Mouse (Mus musculus) gastrocnemius, postnatal 36 days (tissue): ENCODE data around the gene Nubpl. TPM values are rescaled to one million over a fixed set of nuclear protein-coding genes. Genes with fewer than 3 reads are reported as not detected.

Experiments
- DNase-seq, 2 experiments: peaks; one replicate each; pipeline ENCODE4 v3.0.0; 2022
- intact Hi-C: fragments of 180-260 bp; cut with DNase I; formaldehyde crosslinking; loops from one replicate; pipeline ENCODE4 v1.15.1; 2025
- total RNA-seq, 2 experiments: library from RNA; stranded (reverse); gene quantifications; 2 replicates each; pipeline ENCODE4 v1.2.3; 2021

The Nubpl gene
- total RNA-seq, 2 experiments from 2014 or later, result 4.5 to 5.8 TPM

- DNase-seq, result no peak
- intact Hi-C loops, result no loop called here
Observed at GRCm38 (mm10) chr12:52317635-52318034, 220.1 kb downstream of the Nubpl start.

- no peak for DNase-seq
- intact Hi-C loops, result no loop called here
Observed at GRCm38 (mm10) chr12:52318426-52318825, 220.9 kb downstream of the Nubpl start.

- intact Hi-C loops, result no loop called here
- no peak for DNase-seq
Observed at GRCm38 (mm10) chr12:52319156-52319555, 221.6 kb downstream of the Nubpl start.

GRCm38 (mm10) chr12:52328488-52328887 is 231.0 kb downstream of the Nubpl start:
- intact Hi-C loops, result no loop called here
- DNase-seq, result no peak

- intact Hi-C loops, result no loop called here
- DNase-seq, result no peak
Observed at GRCm38 (mm10) chr12:52335142-52335765, 237.7 kb downstream of the Nubpl start.

- DNase-seq, result no peak
- intact Hi-C loops, result no loop called here
Observed at GRCm38 (mm10) chr12:52338136-52338753, 240.7 kb downstream of the Nubpl start.

DNA sequence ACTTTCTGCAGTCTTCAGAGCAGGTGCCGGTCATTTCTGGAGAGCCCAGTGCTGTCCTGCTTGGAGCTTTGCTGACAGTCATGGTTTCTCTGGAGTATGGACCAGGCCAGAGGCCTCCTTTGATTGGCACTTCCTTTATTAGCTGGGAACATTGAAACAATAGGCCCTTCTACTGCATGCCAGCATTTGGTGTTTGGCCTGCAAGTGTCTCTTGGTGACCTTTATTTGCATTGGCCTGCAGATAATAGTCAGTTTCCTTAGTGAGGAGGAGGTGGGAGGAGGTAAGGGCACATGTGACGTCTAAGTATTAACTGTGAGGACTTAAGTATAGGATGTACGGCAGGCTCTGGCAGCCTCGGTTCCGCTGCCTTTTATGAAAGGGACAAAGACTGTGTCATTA is 249.1 kb downstream of the Nubpl start:
- intact Hi-C loops, result no loop called here
- DNase-seq, result no peak

DNA sequence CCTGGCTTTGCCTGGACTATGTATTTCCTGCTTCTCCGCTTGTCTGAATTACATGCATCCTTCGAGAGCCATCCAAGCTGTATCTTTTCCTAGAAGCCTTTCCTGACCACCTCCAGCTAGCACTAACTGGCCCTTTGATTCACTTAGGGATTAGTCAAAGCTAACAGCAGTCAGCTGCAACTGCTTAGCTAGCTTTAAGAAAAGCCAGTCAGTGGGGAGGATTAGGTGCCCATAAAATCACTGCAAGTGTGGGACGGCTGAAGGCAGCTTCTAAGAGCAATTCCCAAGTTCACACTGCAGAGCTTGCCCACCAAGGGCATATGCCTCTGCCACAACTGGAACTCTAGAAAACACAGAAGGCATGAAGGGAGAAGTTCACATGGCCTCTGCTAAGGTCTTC is 252.7 kb downstream of the Nubpl start:
- DNase-seq, result no peak
- intact Hi-C loops, result no loop called here

DNA sequence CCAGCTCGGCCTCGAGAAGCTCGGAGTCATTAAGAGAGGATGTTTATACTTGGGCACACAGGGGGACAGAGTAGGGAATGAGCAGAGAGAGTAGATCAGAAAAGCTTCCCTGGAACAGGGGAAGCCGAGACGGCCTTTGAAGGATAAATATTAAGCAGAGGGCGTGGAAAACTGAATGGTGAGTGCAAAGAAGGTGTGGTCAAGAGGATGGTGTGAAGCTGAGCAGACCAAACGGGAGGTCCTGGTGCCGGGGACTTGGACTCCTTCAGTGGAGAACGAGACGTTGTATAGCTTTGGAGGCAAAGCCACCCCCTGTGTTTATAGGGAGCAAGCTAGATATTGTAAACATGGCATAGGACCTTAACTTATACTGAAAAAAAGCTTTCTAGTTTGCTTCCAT is 261.9 kb downstream of the Nubpl start:
- intact Hi-C loops, result no loop called here
- no peak for DNase-seq

GRCm38 (mm10) chr12:52360136-52360535 is 262.6 kb downstream of the Nubpl start:
- DNase-seq, result no peak
- intact Hi-C loops, result no loop called here

DNA sequence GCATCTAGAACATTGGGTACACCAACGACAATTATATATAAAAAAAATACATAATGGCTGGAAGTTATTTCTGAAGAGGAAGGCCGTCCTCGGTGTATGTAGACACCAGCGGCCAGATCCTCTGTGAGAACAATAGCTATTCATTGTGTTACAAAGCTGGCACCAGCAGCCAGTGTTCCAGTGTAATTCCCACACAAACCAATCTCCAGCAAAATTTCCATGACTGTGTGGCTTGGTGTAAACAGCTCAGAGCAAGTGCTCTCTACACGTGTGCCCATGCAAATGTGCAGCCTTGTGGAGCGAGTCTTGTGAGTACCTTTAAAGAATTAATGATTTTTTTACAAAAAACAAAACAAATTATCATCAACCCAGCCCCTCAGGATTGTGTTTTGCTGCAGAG is 263.7 kb downstream of the Nubpl start:
- intact Hi-C loops, result no loop called here

More for the DNA sequence above, 263.7 kb downstream of the Nubpl start:
- DNase-seq, result no peak

Other genes with a start within 250 kb of the Nubpl start
- 10 to 100 TPM; 14.5 to 15.2 TPM for gene Heatr5a, start 126.4 kb upstream of the Nubpl start, total RNA-seq
- 1 to 10 TPM; 3.6 to 3.9 TPM for gene Dtd2, start 91.2 kb upstream of the Nubpl start, total RNA-seq
- gene Gpr33, start 69.7 kb upstream of the Nubpl start, total RNA-seq, result not detected